Mouse (Mus musculus): ENCODE data around the gene Olfr906. TPM values are rescaled to one million over a fixed set of nuclear protein-coding genes. Genes with fewer than 3 reads are reported as not detected.

Gene Olfr906
- not detected in 2 replicates for polyA plus RNA-seq (2015; fragmentation: Nextera tagmentation; extraction: Ambion mirVana)

GRCm38 (mm10) chr9:38486785-38487184 is at the start of gene Olfr906:
TSS of gene Olfr906 (plus strand) at chr9:38487085.
- WGBS: 89% methylated on average over 3 of the region's 3 CpGs
- H3K36me3 ChIP-seq: no peaks in the 10 kb centered on the region
- no peaks in the 10 kb centered on the region for H3K9me3 ChIP-seq
- H3K4me3 ChIP-seq: no peak within 1 kb of the TSS
- ATAC-seq (ENCODE audit: low FRiP score): no peak
- H3K27me3 ChIP-seq: no peaks in the 10 kb centered on the region
- no peak within 1 kb of the TSS for H3K27ac ChIP-seq
- no peaks in the 10 kb centered on the region for H3K4me1 ChIP-seq (replicated peaks)
- H3K4me2 ChIP-seq: no peak within 1 kb of the TSS
- no peak within 1 kb of the TSS for H3K9ac ChIP-seq

- ATAC-seq (ENCODE audit: low FRiP score): no peak
- 94% methylated on average over 5 of the region's 5 CpGs for WGBS
- no peaks in the 10 kb centered on the region for H3K4me1 ChIP-seq (replicated peaks)
Measured at GRCm38 (mm10) chr9:38447352-38447751, 39.5 kb upstream of the Olfr906 start, which contains the start of gene Olfr902. TSS of gene Olfr902 (plus strand) at chr9:38447652.

DNA sequence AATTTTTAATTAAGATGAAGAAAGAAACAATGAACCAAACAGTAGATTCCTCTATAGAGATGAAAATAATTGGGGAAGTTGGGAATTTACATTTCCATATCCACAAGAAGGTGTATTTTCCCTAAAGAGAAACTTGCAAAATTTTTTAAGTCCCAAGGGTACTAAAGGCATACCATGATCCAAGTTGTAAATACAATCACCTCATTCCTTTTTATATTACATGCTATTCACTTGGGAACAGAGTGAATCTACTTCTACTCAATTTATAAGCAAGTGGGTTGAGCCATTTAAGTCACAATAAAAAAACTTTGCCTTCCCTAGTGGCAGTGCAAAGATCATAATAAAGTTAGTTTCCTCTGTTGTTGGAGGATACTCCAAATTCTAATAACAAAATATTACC is 24.0 kb upstream of the Olfr906 start, which contains the start of gene Olfr904:
Gene Olfr904 (plus strand): TSS at position 301 of the 400 bp plus-strand sequence.
- H3K27ac ChIP-seq: no peak within 1 kb of the TSS
- H3K36me3 ChIP-seq: no peaks in the 10 kb centered on the region
- no peak within 1 kb of the TSS for H3K9ac ChIP-seq
- H3K9me3 ChIP-seq: no peaks in the 10 kb centered on the region
- H3K27me3 ChIP-seq: no peaks in the 10 kb centered on the region
- H3K4me2 ChIP-seq: no peak within 1 kb of the TSS
- ATAC-seq (ENCODE audit: low FRiP score): no peak
- H3K4me1 ChIP-seq (replicated peaks): no peaks in the 10 kb centered on the region
- H3K4me3 ChIP-seq: no peak within 1 kb of the TSS

More at GRCm38 (mm10) chr9:38447352-38447751, 39.5 kb upstream of the Olfr906 start, which contains the start of gene Olfr902:
- Histone ChIP-seq H3K9ac (no peak within 1 kb of the TSS), H3K36me3 (no peaks in the 10 kb centered on the region), H3K27ac (no peak within 1 kb of the TSS), H3K27me3 (no peaks in the 10 kb centered on the region), H3K9me3 (no peaks in the 10 kb centered on the region), H3K4me2 (no peak within 1 kb of the TSS), H3K4me3 (no peak within 1 kb of the TSS)

- H3K9ac ChIP-seq: no peak within 1 kb of the TSS
- no peaks in the 10 kb centered on the region for H3K27me3 ChIP-seq
- H3K9me3 ChIP-seq: no peaks in the 10 kb centered on the region
- no peak within 1 kb of the TSS for H3K4me3 ChIP-seq
- H3K4me1 ChIP-seq (replicated peaks): no peaks in the 10 kb centered on the region
- no peak for ATAC-seq (ENCODE audit: low FRiP score)
- no peaks in the 10 kb centered on the region for H3K36me3 ChIP-seq
- no peak within 1 kb of the TSS for H3K4me2 ChIP-seq
- no peak within 1 kb of the TSS for H3K27ac ChIP-seq
Measured at GRCm38 (mm10) chr9:38470807-38471206, 16.1 kb upstream of the Olfr906 start, which contains the start of gene Olfr905. TSS of gene Olfr905 (plus strand) at chr9:38471107.

- WGBS: 92% methylated on average over 2 of the region's 2 CpGs
- no peak for ATAC-seq (ENCODE audit: low FRiP score)
- Histone ChIP-seq H3K4me3 (no peak within 1 kb of the TSS), H3K27ac (no peak within 1 kb of the TSS), H3K4me2 (no peak within 1 kb of the TSS), H3K9ac (no peak within 1 kb of the TSS), H3K27me3 (no peaks in the 10 kb centered on the region), H3K9me3 (no peaks in the 10 kb centered on the region), H3K36me3 (no peaks in the 10 kb centered on the region), H3K4me1 (replicated peaks) (no peaks in the 10 kb centered on the region)
Measured at GRCm38 (mm10) chr9:38495501-38495900, 8.6 kb downstream of the Olfr906 start, which contains the start of gene Olfr907. TSS of gene Olfr907 (plus strand) at chr9:38495801.

DNA sequence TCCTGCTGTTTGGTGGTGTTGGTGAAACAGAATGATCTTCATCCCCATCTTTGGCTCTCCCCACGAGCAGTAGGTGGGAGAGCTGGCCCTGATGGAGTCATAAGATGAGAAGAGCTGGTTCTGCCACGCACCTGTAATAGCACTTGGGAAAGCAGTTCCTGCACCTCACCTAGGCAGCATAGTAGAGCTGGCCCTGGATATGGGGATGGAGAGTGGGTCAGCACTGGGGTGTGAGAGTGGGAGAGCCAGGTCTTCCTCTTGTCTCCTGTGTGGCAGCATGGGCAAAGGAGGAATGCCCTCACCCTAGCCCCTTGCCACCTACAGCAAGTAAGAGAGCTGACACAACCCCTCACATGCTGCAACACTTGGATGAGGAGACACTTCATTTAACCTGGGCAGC is 25.5 kb downstream of the Olfr906 start:
- Histone ChIP-seq H3K9me3 (no peaks in the 10 kb centered on the region), H3K27ac (no peak overlapping the region), H3K4me2 (no peak overlapping the region), H3K4me3 (no peak overlapping the region), H3K4me1 (replicated peaks) (no peaks in the 10 kb centered on the region), H3K27me3 (no peaks in the 10 kb centered on the region), H3K36me3 (no peaks in the 10 kb centered on the region), H3K9ac (no peak overlapping the region)
- WGBS: 83% methylated on average over 2 of the region's 2 CpGs
- ATAC-seq (ENCODE audit: low FRiP score): no peak

- Histone ChIP-seq H3K4me3 (no peak within 1 kb of the TSS), H3K27me3 (no peaks in the 10 kb centered on the region), H3K9me3 (no peaks in the 10 kb centered on the region), H3K27ac (no peak within 1 kb of the TSS), H3K36me3 (no peaks in the 10 kb centered on the region), H3K4me1 (replicated peaks) (no peaks in the 10 kb centered on the region), H3K4me2 (no peak within 1 kb of the TSS), H3K9ac (no peak within 1 kb of the TSS)
- ATAC-seq (ENCODE audit: low FRiP score): no peak
- WGBS: 89% methylated on average over 1 of the region's 1 CpGs
Measured at GRCm38 (mm10) chr9:38521280-38521679, 34.4 kb downstream of the Olfr906 start, which contains the start of gene Olfr911-ps1. TSS of gene Olfr911-ps1 (plus strand) at chr9:38521580.

- 95% methylated on average over 2 of the region's 2 CpGs for WGBS
- H3K36me3 ChIP-seq: no peaks in the 10 kb centered on the region
- no peak within 1 kb of the TSS for H3K9ac ChIP-seq
- H3K4me1 ChIP-seq (replicated peaks): no peaks in the 10 kb centered on the region
- no peaks in the 10 kb centered on the region for H3K9me3 ChIP-seq
- no peak within 1 kb of the TSS for H3K27ac ChIP-seq
- no peaks in the 10 kb centered on the region for H3K27me3 ChIP-seq
- no peak for ATAC-seq (ENCODE audit: low FRiP score)
- no peak within 1 kb of the TSS for H3K4me2 ChIP-seq
- no peak within 1 kb of the TSS for H3K4me3 ChIP-seq
Measured at GRCm38 (mm10) chr9:38537549-38537948, 50.7 kb downstream of the Olfr906 start, which contains the start of gene Olfr910. TSS of gene Olfr910 (plus strand) at chr9:38537849.

Other genes with a start within 250 kb of the Olfr906 start
- gene Olfr143, start 234.3 kb upstream of the Olfr906 start, polyA plus RNA-seq (2015; fragmentation: Nextera tagmentation; extraction: Ambion mirVana): not detected in 2 replicates
- gene Olfr895, start 219.2 kb upstream of the Olfr906 start, polyA plus RNA-seq (2015; fragmentation: Nextera tagmentation; extraction: Ambion mirVana): not detected in 2 replicates
- not detected in 2 replicates for gene Olfr896-ps1, start 196.0 kb upstream of the Olfr906 start, polyA plus RNA-seq (2015; fragmentation: Nextera tagmentation; extraction: Ambion mirVana)
- gene Olfr25, start 158.0 kb upstream of the Olfr906 start, polyA plus RNA-seq (2015; fragmentation: Nextera tagmentation; extraction: Ambion mirVana): not detected in 2 replicates
- not detected in 2 replicates for gene Olfr898, start 138.7 kb upstream of the Olfr906 start, polyA plus RNA-seq (2015; fragmentation: Nextera tagmentation; extraction: Ambion mirVana)
- not detected in 2 replicates for gene Olfr250, start 120.2 kb upstream of the Olfr906 start, polyA plus RNA-seq (2015; fragmentation: Nextera tagmentation; extraction: Ambion mirVana)
- gene Olfr251, start 110.0 kb upstream of the Olfr906 start, polyA plus RNA-seq (2015; fragmentation: Nextera tagmentation; extraction: Ambion mirVana): not detected in 2 replicates
- not detected in 2 replicates for gene Olfr147, start 85.4 kb upstream of the Olfr906 start, polyA plus RNA-seq (2015; fragmentation: Nextera tagmentation; extraction: Ambion mirVana)
- gene Olfr901, start 57.6 kb upstream of the Olfr906 start, polyA plus RNA-seq (2015; fragmentation: Nextera tagmentation; extraction: Ambion mirVana): not detected in 2 replicates
- not detected in 2 replicates for gene Olfr902, start 39.4 kb upstream of the Olfr906 start, polyA plus RNA-seq (2015; fragmentation: Nextera tagmentation; extraction: Ambion mirVana)
- not detected in 2 replicates for gene Olfr904, start 23.9 kb upstream of the Olfr906 start, polyA plus RNA-seq (2015; fragmentation: Nextera tagmentation; extraction: Ambion mirVana)
- gene Olfr905, start 16.0 kb upstream of the Olfr906 start, polyA plus RNA-seq (2015; fragmentation: Nextera tagmentation; extraction: Ambion mirVana): not detected in 2 replicates
- gene Olfr907, start 8.7 kb downstream of the Olfr906 start, polyA plus RNA-seq (2015; fragmentation: Nextera tagmentation; extraction: Ambion mirVana): not detected in 2 replicates
- gene Olfr911-ps1, start 34.5 kb downstream of the Olfr906 start, polyA plus RNA-seq (2015; fragmentation: Nextera tagmentation; extraction: Ambion mirVana): not detected in 2 replicates
- not detected in 2 replicates for gene Olfr910, start 50.8 kb downstream of the Olfr906 start, polyA plus RNA-seq (2015; fragmentation: Nextera tagmentation; extraction: Ambion mirVana)
- gene Olfr912, start 93.1 kb downstream of the Olfr906 start, polyA plus RNA-seq (2015; fragmentation: Nextera tagmentation; extraction: Ambion mirVana): not detected in 2 replicates
- gene Olfr913, start 105.7 kb downstream of the Olfr906 start, polyA plus RNA-seq (2015; fragmentation: Nextera tagmentation; extraction: Ambion mirVana): not detected in 2 replicates
- gene Olfr914, start 118.0 kb downstream of the Olfr906 start, polyA plus RNA-seq (2015; fragmentation: Nextera tagmentation; extraction: Ambion mirVana): not detected in 2 replicates
- gene Olfr916, start 172.8 kb downstream of the Olfr906 start, polyA plus RNA-seq (2015; fragmentation: Nextera tagmentation; extraction: Ambion mirVana): not detected in 2 replicates
- not detected in 2 replicates for gene Olfr917, start 178.8 kb downstream of the Olfr906 start, polyA plus RNA-seq (2015; fragmentation: Nextera tagmentation; extraction: Ambion mirVana)
- not detected in 2 replicates for gene Olfr918, start 187.5 kb downstream of the Olfr906 start, polyA plus RNA-seq (2015; fragmentation: Nextera tagmentation; extraction: Ambion mirVana)
- gene Olfr919, start 216.6 kb downstream of the Olfr906 start, polyA plus RNA-seq (2015; fragmentation: Nextera tagmentation; extraction: Ambion mirVana): not detected in 2 replicates
- gene Vwa5a, start 231.2 kb downstream of the Olfr906 start, polyA plus RNA-seq (2015; fragmentation: Nextera tagmentation; extraction: Ambion mirVana): 8.6 and 9.1 TPM in 2 replicates

Measured in hindbrain, embryonic 13.5 days (tissue).